Mouse (Mus musculus) ES-E14 (cell line): ENCODE measurements around the gene Rnf187. TPM values are rescaled to one million over a fixed set of nuclear protein-coding genes. Genes with fewer than 3 reads are reported as not detected.
A peak's percentile ranks its signal among the peaks of the same experiment; 100 is the strongest.

Experiments used
- DNase-seq: peaks from one replicate; pipeline ENCODE4 v3.0.0-alpha.2; 2013; ENCODE audit warnings: low read depth, low spot score
- H3K27ac ChIP-seq: 2 replicates; pipeline ENCODE4 v1.5.1; 2012; ENCODE audit warnings: low read depth, mild to moderate bottlenecking, low read length, moderate library complexity, mixed read lengths; ENCODE audit not compliant: poor library complexity, insufficient read depth, severe bottlenecking
- H3K36me3 ChIP-seq: 2 replicates; pipeline ENCODE4 v1.6.1; 2012; ENCODE audit warnings: mild to moderate bottlenecking, low read length, moderate library complexity, mixed read lengths; ENCODE audit not compliant: control insufficient read depth, poor library complexity, insufficient read depth, severe bottlenecking
- H3K4me1 ChIP-seq, 2 experiments: fragments of 150-350 bp in 1 of 2; sonication (generic) in 1 of 2; 2 replicates each; pipeline ENCODE4 v1.6.1; 2012; ENCODE audit warnings: low read length in 2 of 2, mild to moderate bottlenecking in 1 of 2, mixed read lengths in 1 of 2; ENCODE audit not compliant: control insufficient read depth in 2 of 2, insufficient read depth in 2 of 2, poor library complexity in 1 of 2
- H3K4me3 ChIP-seq, 2 experiments: fragments of 150-350 bp in 1 of 2; sonication (generic) in 1 of 2; 2 replicates each; pipeline ENCODE4 v1.5.1; 2012; ENCODE audit warnings: low read length in 2 of 2, low read depth in 1 of 2, mild to moderate bottlenecking in 1 of 2, mixed read lengths in 1 of 2; ENCODE audit not compliant: insufficient read depth in 1 of 2, poor library complexity in 1 of 2, severe bottlenecking in 1 of 2
- H3K9ac ChIP-seq: 2 replicates; pipeline ENCODE4 v1.6.1; 2012; ENCODE audit warnings: low read depth, mild to moderate bottlenecking, low read length, mixed read lengths; ENCODE audit not compliant: poor library complexity, insufficient read depth, severe bottlenecking
- H3K9me3 ChIP-seq: fragments of 150-350 bp; sonication (generic); 2 replicates; pipeline ENCODE4 v1.6.1; 2012; ENCODE audit warnings: low read depth, mild to moderate bottlenecking, low read length; ENCODE audit not compliant: control insufficient read depth, insufficient read depth
- CHD2 ChIP-seq: IDR thresholded peaks from 2 replicates; pipeline ENCODE4 v1.6.1; 2014; ENCODE audit warnings: mild to moderate bottlenecking, low read depth, low read length, inconsistent platforms
- HCFC1 ChIP-seq: IDR thresholded peaks from 2 replicates; pipeline ENCODE4 v1.6.1; 2012; ENCODE audit warnings: low read length, inconsistent platforms, borderline replicate concordance; ENCODE audit not compliant: insufficient read depth
- MAFK ChIP-seq: IDR thresholded peaks from 2 replicates; pipeline ENCODE4 v1.6.1; 2014; ENCODE audit warnings: mild to moderate bottlenecking, low read depth, low read length, inconsistent platforms; ENCODE audit not compliant: insufficient read depth
- ZC3H11A ChIP-seq: IDR thresholded peaks from 2 replicates; pipeline ENCODE4 v1.6.1; 2012; ENCODE audit warnings: low read depth, mild to moderate bottlenecking, inconsistent platforms, low read length, borderline replicate concordance
- ZNF384 ChIP-seq: IDR thresholded peaks from 2 replicates; pipeline ENCODE4 v1.6.1; 2012; ENCODE audit warnings: low read depth, low read length, inconsistent platforms
- in situ Hi-C, 2 experiments: fragments of 600-800 bp; cut with MboI; formaldehyde crosslinking; loops; one replicate each; pipeline ENCODE4 v1.15.1; 2025; ENCODE audit warnings: low sequenced_read_pairs in 2 of 2, inconsistent platforms in 1 of 2; ENCODE audit not compliant: unreplicated experiment in 2 of 2
- total RNA-seq: library from RNA; depleted of rRNA; stranded (reverse); fragments of 300-350 nt; gene quantifications from 2 replicates; pipeline ENCODE4 v1.2.3, GENCODE M21; 2012

Gene Rnf187
- total RNA-seq, 1 experiment: 115 TPM

GRCm38 (mm10) chr11:58964216-58964615 lies 25.5 kb upstream of the Rnf187 start:
- TF ChIP-seq HCFC1: no peak
- no peak for TF ChIP-seq CHD2
- TF ChIP-seq ZC3H11A: no peak
- no peak for TF ChIP-seq MAFK
- TF ChIP-seq ZNF384: no peak
- H3K4me1 ChIP-seq: peaks cover 0 to 13% of the 10 kb centered on the region in 2 experiments; a peak in 2 of 4 replicates
- no peak for DNase-seq
- in situ Hi-C loops: no loop called here
- H3K4me3 ChIP-seq: no peak overlapping the region
- H3K9ac ChIP-seq: no peak overlapping the region
- no peaks in the 10 kb centered on the region for H3K9me3 ChIP-seq
- no peaks in the 10 kb centered on the region for H3K36me3 ChIP-seq
- H3K27ac ChIP-seq: no peak overlapping the region

DNA sequence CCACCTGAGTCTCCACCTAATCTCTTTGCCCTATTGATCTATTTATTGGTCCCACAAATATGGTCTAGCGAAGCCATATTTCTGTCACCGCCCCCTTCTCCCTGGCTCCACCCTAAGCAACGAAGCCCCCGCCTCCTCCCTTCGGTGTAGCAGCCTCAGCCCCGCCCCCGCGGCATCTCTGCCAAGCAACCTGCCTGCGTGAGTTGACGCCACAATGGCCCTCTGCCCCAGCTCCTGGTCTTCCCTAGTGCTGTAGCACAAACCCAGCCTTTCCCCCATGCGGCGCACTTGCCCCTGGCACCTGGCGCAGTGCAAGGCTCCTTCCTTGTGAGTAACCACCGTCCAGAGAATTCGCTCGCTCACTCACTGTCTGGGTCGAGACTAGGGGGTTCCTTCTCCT lies 24.8 kb upstream of the Rnf187 start:
- in situ Hi-C loops: no loop called here
- no peak overlapping the region for H3K9ac ChIP-seq
- 0 out of 4 replicates have a peak overlapping the region, but pooled peaks of 1 of the 2 experiments have one; percentile 7 for H3K4me3 ChIP-seq
- H3K4me1 ChIP-seq: peaks cover 0 to 9% of the 10 kb centered on the region in 2 experiments; a peak in 2 of 4 replicates
- H3K27ac ChIP-seq: no peak overlapping the region
- no peak for DNase-seq
- no peaks in the 10 kb centered on the region for H3K9me3 ChIP-seq
- no peaks in the 10 kb centered on the region for H3K36me3 ChIP-seq
- TF ChIP-seq ZNF384: no peak
- no peak for TF ChIP-seq MAFK
- no peak for TF ChIP-seq HCFC1
- no peak for TF ChIP-seq CHD2
- TF ChIP-seq ZC3H11A: no peak

GRCm38 (mm10) chr11:58961364-58962177 lies 22.9 kb upstream of the Rnf187 start:
- Histone ChIP-seq H3K4me1 (peaks cover 0 to 7% of the 10 kb centered on the region in 2 experiments; a peak in 2 of 4 replicates), H3K9me3 (no peaks in the 10 kb centered on the region), H3K9ac (peak overlapping the region; percentile 3), H3K4me3 (peak overlapping the region; percentile 48 to 61), H3K27ac (no peak overlapping the region), H3K36me3 (peaks cover 5% of the 10 kb centered on the region; the same call in 1 of the 2 replicates)
- in situ Hi-C loops: no loop called here
- no peak for DNase-seq
- TF ChIP-seq CHD2: peak; percentile 51; the same call in 1 of the 2 replicates
- TF ChIP-seq HCFC1: no peak

DNA sequence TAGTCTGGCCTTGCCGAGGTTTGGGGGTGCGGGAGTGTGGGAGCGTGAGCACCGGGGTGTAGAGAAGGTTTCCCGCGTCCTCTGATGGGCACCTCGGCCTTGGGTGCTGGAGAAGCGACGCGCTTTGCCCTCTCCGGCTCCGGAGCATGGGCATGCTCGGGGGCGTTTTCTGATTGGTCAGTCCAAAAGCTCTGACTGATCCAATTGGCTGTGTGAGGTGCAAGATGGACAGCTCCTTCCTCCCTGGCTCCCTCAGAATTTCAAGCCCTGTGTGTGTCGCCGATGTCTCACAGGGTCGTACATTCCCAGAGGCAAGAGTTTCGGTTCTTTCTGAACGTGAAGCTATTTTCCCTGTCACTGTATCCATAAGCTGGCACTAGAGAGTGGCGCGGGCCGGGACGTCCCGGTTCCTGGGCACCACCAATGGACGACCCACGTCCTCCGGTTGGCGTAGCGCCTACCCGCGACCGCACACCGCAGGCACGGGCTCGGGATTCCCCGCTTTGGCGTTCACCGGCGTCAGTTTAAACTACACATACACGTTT lies 21.3 kb upstream of the Rnf187 start:
- no peak overlapping the region; the same call in 1 of the 2 replicates for H3K9ac ChIP-seq
- H3K27ac ChIP-seq: no peak overlapping the region
- no peaks in the 10 kb centered on the region for H3K9me3 ChIP-seq

More for the DNA sequence above, 21.3 kb upstream of the Rnf187 start:
- Histone ChIP-seq H3K4me1 (peaks cover 3% of the 10 kb centered on the region in 2 experiments; a peak in 2 of 4 replicates), H3K36me3 (peaks cover 5% of the 10 kb centered on the region; the same call in 1 of the 2 replicates), H3K4me3 (peak overlapping the region; percentile 60 to 73)
- in situ Hi-C loops: no loop called here
- no peak for DNase-seq
- no peak for TF ChIP-seq MAFK
- no peak for TF ChIP-seq HCFC1
- TF ChIP-seq ZC3H11A: no peak
